Mouse (Mus musculus) lung, postnatal 0 days (tissue): Measurements from ENCODE around the gene Mars. TPM values are rescaled to one million over a fixed set of nuclear protein-coding genes. Genes with fewer than 3 reads are reported as not detected.

Experiments used
- ATAC-seq: fragments of 200-750 bp; cut with Nextera tagmentation; 2 replicates; pipeline ENCODE4 v1.8.0; 2017; ENCODE audit warnings: moderate library complexity
- DNase-seq: peaks from one replicate; pipeline ENCODE4 v3.0.0-alpha.2; 2016; ENCODE audit warnings: low spot score
- H3K27ac ChIP-seq: fragments of 300-500 bp; sonication (generic); 2 replicates; pipeline ENCODE4 v1.5.1; 2014; ENCODE audit warnings: antibody characterized with exemption, mild to moderate bottlenecking, low read length, mixed read lengths
- H3K27me3 ChIP-seq: fragments of 300-500 bp; sonication (generic); replicated peaks from 2 replicates; pipeline ENCODE4 v1.6.1; 2014; ENCODE audit warnings: low read length, mixed read lengths; ENCODE audit not compliant: insufficient read depth
- H3K36me3 ChIP-seq: fragments of 300-500 bp; sonication (generic); 2 replicates; pipeline ENCODE4 v1.6.1; 2014; ENCODE audit warnings: low read length, mixed read lengths; ENCODE audit not compliant: insufficient read depth
- H3K4me1 ChIP-seq: fragments of 300-500 bp; sonication (generic); 2 replicates; pipeline ENCODE4 v1.6.1; 2014; ENCODE audit warnings: antibody characterized with exemption, low read depth, low read length, mixed read lengths; ENCODE audit not compliant: insufficient read depth
- H3K4me2 ChIP-seq: fragments of 300-500 bp; sonication (generic); replicated peaks from 2 replicates; pipeline ENCODE4 v1.6.1; 2014; ENCODE audit warnings: low read depth, mild to moderate bottlenecking, low read length, moderate library complexity, mixed read lengths
- H3K4me3 ChIP-seq: fragments of 300-500 bp; sonication (generic); 2 replicates; pipeline ENCODE4 v1.5.1; 2014; ENCODE audit warnings: low read depth, low read length
- H3K9ac ChIP-seq: fragments of 300-500 bp; sonication (generic); replicated peaks from 2 replicates; pipeline ENCODE4 v1.6.1; 2014; ENCODE audit warnings: low read depth, mild to moderate bottlenecking
- H3K9me3 ChIP-seq: fragments of 300-500 bp; sonication (generic); 2 replicates; pipeline ENCODE4 v1.6.1; 2016; ENCODE audit warnings: low read length, mixed read lengths
- CTCF ChIP-seq: IDR thresholded peaks from 2 replicates; pipeline ENCODE4 v1.5.1; 2016; ENCODE audit warnings: antibody characterized with exemption, mild to moderate bottlenecking
- EP300 ChIP-seq: IDR thresholded peaks from 2 replicates; pipeline ENCODE4 v1.6.1; 2016; ENCODE audit warnings: antibody characterized with exemption, mild to moderate bottlenecking, control low read depth
- WGBS: fragments of 180-500 bp; shearing (Covaris S2); extraction: QIAGEN DNeasy Blood & Tissue Kit; methylation state at CpG from one replicate; pipeline ENCODE4 v1.1.7; 2014; 5-methylcytosine and 5-hydroxymethylcytosine counted together
- polyA plus RNA-seq: library from polyadenylated mRNA; unstranded; fragments of >200 nt; fragmentation: Nextera tagmentation; extraction: Ambion mirVana; gene quantifications from 2 replicates; pipeline ENCODE4 v1.2.1, GENCODE M21; 2015

The Mars gene
- polyA plus RNA-seq, 1 experiment from 2014 or later = 63.1 TPM

DNA sequence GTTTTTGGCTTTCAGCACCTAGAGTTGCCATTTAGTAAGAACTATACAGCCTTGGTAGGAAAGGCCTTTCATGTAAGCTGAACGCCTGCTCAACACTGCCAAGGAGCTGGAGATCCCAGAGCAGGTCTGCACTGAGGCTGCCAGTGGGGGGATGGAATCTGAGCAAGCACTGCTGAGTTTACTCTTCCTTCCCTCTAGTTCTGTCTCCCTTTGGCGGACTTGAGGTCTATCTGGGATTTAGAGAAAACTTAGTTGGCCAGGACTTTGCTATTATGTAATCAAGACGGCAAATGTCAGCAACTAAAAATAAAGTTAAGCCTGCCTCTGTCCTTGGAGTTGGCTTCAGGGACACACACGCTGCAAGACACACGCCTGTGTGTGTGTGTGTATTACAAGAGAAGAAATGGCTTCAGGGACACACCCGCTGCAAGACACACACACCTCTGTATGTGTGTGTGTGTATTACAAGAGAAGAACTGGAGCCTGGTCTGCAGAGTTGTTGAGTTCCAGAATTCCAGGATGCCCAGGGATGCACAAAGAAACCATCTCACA is 18.5 kb downstream of the Mars start:
- WGBS = 57% methylated on average over 6 of the region's 6 CpGs
- Histone ChIP-seq H3K9ac (no peak overlapping the region), H3K27me3 (no peaks in the 10 kb centered on the region), H3K36me3 (peaks cover 22% of the 10 kb centered on the region), H3K4me2 (no peak overlapping the region), H3K4me1 (peaks cover 15% of the 10 kb centered on the region), H3K27ac (no peak overlapping the region), H3K4me3 (no peak overlapping the region), H3K9me3 (no peaks in the 10 kb centered on the region)
- ATAC-seq (no peak), DNase-seq (peak; percentile 78)
- TF ChIP-seq CTCF = no peak
- no peak for TF ChIP-seq EP300

DNA sequence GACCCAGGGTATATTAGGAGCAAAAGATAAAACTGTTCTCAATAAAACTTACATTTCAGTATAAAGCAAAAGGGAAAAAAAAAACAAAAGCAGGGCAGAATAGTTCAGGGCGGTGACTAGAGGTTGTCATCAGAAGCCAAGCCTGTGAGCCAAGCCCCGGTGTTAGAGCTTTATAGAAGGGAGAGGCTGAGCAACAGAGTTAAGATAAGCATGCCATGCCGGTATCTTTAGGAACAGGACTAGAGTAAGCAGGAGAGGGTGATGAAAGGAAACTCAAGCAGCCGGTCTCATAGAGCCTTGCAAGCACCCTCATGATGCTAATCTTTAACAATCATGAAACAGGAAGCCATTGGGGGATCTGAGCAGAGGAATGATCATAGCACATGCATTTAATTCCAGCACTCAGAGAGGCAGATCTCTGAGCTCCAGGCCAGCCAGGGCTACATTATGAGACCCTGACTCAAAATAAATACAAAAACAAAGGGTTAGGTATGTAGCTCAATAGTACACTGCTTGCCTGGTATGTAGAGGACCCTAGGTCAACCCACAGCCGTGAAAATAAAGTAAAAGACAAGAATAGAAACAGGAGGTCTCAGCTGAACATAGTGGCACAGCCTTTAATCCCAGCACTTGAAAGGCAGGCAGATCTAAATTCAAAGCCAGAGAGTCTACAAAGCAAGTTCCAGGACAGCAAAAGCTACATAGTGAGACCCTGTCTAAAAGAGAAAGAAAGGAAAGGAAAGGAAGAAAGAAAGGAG is 19.5 kb downstream of the Mars start:
- Histone ChIP-seq H3K4me1 (peaks cover 23% of the 10 kb centered on the region), H3K27me3 (no peaks in the 10 kb centered on the region), H3K27ac (no peak overlapping the region), H3K36me3 (peaks cover 22% of the 10 kb centered on the region), H3K4me3 (peak overlapping the region; percentile 74), H3K9ac (0 out of 2 replicates have a peak overlapping the region, but pooled peaks have one; percentile 0), H3K4me2 (peak overlapping the region; percentile 69), H3K9me3 (no peaks in the 10 kb centered on the region)
- TF ChIP-seq EP300 (no peak), CTCF (no peak)
- DNase-seq (peak; percentile 12), ATAC-seq (no peak)
- 15% methylated on average over 5 of the region's 5 CpGs for WGBS

DNA sequence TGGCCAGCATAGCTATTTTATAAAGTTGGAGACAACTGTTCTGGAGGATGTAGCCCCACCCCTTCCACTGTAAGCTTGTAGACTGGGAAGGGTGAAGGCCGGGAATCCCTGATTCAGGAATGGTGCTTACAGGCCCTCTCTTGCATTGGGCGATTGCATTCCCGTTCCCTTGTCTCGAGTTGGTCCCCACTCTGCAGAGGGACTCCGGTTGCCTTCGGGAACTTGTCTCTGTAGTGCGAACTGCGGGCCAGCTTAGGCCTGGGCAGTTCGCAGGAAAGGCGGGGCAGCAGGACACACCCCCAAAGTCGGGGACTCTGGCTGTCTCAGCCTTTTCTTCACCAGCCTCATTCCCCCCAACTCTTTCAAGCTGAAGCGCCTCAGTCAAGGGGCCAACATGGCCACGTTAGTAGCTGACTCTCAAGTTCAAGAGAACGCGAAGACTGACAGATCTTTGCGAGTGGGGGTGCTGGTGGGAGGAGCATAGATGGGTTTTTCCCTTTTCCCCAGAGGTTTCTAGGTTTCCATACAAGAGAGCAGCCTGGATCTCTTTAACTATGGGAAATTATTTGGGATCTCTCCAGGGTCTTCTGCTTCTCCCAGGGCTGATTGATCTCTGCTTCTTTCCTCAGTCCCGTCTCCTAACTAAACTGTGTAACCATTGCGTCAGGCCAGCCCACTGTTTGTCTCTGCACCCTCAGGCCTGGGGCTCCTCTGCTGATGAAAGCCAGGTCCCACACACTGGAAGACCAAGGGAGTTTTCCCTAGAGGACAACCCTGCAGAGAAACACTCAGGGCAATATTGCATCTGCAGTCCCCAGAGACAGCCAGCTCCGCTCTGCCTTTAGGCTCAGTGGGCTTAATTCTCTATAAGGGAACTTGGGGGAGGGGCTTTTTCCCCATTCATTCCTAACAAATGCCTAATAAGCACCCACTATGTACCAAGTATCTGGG is 20.4 kb downstream of the Mars start:
- Histone ChIP-seq H3K4me3 (peak overlapping the region; percentile 74), H3K27ac (peak overlapping the region; percentile 88), H3K9me3 (no peaks in the 10 kb centered on the region), H3K9ac (peak overlapping the region; percentile 61), H3K4me2 (peak overlapping the region; percentile 69), H3K27me3 (no peaks in the 10 kb centered on the region), H3K36me3 (peaks cover 21% of the 10 kb centered on the region; the same call in 1 of the 2 replicates), H3K4me1 (peaks cover 24% of the 10 kb centered on the region)
- DNase-seq (peak; percentile 71), ATAC-seq (peak; percentile 12)
- 4% methylated on average over 19 of the region's 19 CpGs for WGBS
- TF ChIP-seq EP300 (no peak; the same call in 1 of the 2 replicates), CTCF (no peak)

DNA sequence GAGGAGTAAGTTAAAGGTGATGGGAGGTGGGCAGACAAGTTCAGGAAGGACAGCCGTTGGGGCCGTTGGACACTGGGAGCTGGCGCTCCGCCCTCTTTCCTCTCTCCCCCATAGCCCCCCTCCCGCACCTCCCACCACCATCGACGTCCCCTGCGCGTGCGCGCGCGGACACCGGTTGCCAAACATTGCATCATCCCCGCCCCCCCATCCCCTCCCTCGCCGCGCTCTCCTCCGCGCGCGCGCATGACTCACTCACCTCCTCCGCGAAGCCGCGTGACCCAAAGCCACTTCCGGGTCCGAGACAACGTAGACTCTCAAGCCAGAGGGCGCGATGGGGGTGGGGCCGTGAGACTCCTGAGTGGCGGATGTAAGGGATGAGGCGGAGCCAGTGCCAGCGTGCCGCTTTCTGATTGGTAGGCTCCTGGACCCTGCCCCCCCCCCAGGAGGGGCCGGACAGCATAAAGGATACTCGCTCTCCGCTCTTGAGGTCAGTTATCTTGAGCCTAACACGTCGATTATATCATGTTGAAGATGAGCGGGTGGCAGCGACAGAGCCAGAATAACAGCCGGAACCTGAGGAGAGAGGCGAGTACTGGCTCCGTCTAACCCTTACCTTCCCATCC is 21.2 kb downstream of the Mars start:
- peak overlapping the region; percentile 74 for H3K4me3 ChIP-seq
- peaks cover 24% of the 10 kb centered on the region for H3K4me1 ChIP-seq
- peak overlapping the region; percentile 61 for H3K9ac ChIP-seq
- H3K9me3 ChIP-seq = no peaks in the 10 kb centered on the region
- peak; percentile 100 for DNase-seq
- H3K36me3 ChIP-seq = peaks cover 19% of the 10 kb centered on the region; the same call in 1 of the 2 replicates
- TF ChIP-seq EP300 (peak; percentile 76; the same call in 1 of the 2 replicates), CTCF (no peak)
- peak; percentile 89 for ATAC-seq
- peak overlapping the region; percentile 69 for H3K4me2 ChIP-seq
- H3K27me3 ChIP-seq = no peaks in the 10 kb centered on the region
- peak overlapping the region; percentile 97 for H3K27ac ChIP-seq
- 1% methylated on average over 38 of the region's 47 CpGs for WGBS

DNA sequence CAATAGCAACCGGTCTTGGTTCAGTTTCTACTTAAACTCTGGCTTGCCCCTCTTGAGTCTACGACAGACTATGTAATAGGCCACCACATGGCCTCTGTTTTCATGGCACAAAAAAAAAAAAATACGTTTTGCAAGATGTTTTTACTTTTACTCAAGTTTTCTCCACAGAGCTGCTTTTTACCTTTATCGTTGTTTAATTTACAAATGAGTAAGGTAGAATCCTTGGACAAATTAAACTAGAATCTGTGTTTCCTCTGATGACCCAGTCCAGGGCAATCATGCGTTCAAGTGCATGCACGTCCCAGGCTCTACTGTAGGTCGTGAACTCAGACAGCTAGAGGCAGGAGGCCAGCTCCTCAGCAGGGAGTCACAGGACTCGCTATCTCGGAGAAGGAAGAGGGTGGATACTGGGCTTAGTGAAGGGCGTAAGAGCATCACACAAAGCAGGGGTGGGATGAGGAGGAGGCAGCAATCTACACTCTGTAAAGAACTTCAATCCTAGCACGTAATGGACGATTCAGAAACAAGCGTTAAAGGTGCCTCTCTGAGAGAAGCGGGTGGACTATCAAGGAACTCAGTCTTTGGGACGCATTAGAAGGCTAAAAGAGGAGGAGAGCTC is 21.9 kb downstream of the Mars start:
- peak; percentile 78 for DNase-seq
- Histone ChIP-seq H3K4me3 (peak overlapping the region; percentile 74), H3K27me3 (no peaks in the 10 kb centered on the region), H3K9me3 (no peaks in the 10 kb centered on the region), H3K4me2 (peak overlapping the region; percentile 65), H3K9ac (peak overlapping the region; percentile 68), H3K4me1 (peaks cover 24% of the 10 kb centered on the region), H3K27ac (peak overlapping the region; percentile 97), H3K36me3 (peaks cover 19% of the 10 kb centered on the region; the same call in 1 of the 2 replicates)
- WGBS = 2% methylated on average over 15 of the region's 15 CpGs
- ATAC-seq = peak; percentile 3; the same call in 1 of the 2 replicates
- TF ChIP-seq EP300 (no peak), CTCF (no peak)
